ENCODE assay signal across 22 mouse cellular contexts in the genomic region with DNA sequence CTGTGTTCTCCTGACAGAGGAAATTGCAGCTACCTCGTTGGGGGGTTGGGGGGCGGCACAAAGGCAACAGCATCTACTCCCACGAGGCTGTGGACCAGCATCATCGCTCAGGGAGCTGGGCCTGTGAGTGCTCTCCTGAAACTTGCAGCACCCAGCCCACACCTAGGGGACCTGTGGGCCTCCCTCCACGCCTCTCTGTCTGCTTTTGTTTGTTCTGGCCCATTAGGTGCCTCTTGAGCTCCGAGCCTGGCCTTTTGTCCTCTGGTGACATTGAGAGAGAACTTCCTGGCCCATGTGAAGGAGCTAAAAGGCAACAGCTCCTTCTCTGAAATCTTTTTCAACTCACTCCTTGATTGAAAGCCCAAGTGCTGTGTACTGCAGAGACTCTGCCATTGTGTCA.
DNase-seq lines count a peak whose midpoint lies in the region; ATAC-seq lines count a peak whose summit lies in the region.
"Had no signal": no experiment of that assay in that cellular context is flagged by ENCODE, and none has a peak within 500 bp of the region (broad histone marks: within the 10 kb centered on the region; RNA-seq: fewer than 3 reads in every experiment).

No protein-coding gene starts in this region.

- H3K4me1 ChIP-seq in kidney, embryonic 16.5 days (ENCODE audit: insufficient read depth, low read length): peaks cover 47% of the 10 kb centered on the region
- peaks cover 25% of the 10 kb centered on the region for H3K4me1 ChIP-seq in limb, embryonic 13.5 days
- peaks cover 20% of the 10 kb centered on the region for H3K4me1 ChIP-seq in lung, embryonic 15.5 days
- H3K4me1 ChIP-seq: liver, embryonic 12.5 days; midbrain, embryonic 15.5 days; neural tube, embryonic 12.5 days had no signal

- H3K9ac ChIP-seq in kidney, embryonic 16.5 days (replicated peaks; ENCODE audit: low read length): no peak overlapping the region; the same call in 1 of the 2 replicates
- H3K9ac ChIP-seq in limb, embryonic 13.5 days: no peak overlapping the region
- H3K9ac ChIP-seq in lung, embryonic 15.5 days: no peak overlapping the region
- H3K9ac ChIP-seq: forebrain, postnatal 0 days; hindbrain, embryonic 14.5 days; liver, embryonic 12.5 days; midbrain, embryonic 15.5 days; neural tube, embryonic 12.5 days had no signal

- no peaks in the 10 kb centered on the region for H3K27me3 ChIP-seq in kidney, embryonic 16.5 days (ENCODE audit: insufficient read depth, low read length)
- no peaks in the 10 kb centered on the region for H3K27me3 ChIP-seq in limb, embryonic 13.5 days
- H3K27me3 ChIP-seq in lung, embryonic 15.5 days: no peaks in the 10 kb centered on the region
- H3K27me3 ChIP-seq: liver, embryonic 12.5 days; midbrain, embryonic 15.5 days; neural tube, embryonic 12.5 days had no signal

- peak overlapping the region; percentile 53 for H3K27ac ChIP-seq in kidney, embryonic 16.5 days (ENCODE audit: low read length)
- H3K27ac ChIP-seq in limb, embryonic 13.5 days: peak overlapping the region; percentile 44; the same call in 1 of the 2 replicates
- H3K27ac ChIP-seq in lung, embryonic 15.5 days: peak overlapping the region; percentile 75
- H3K27ac ChIP-seq: hindbrain, embryonic 14.5 days; liver, embryonic 12.5 days; midbrain, embryonic 15.5 days; neural tube, embryonic 12.5 days had no signal

- H3K9me3 ChIP-seq in kidney, embryonic 16.5 days (ENCODE audit: low read length): no peaks in the 10 kb centered on the region
- no peaks in the 10 kb centered on the region for H3K9me3 ChIP-seq in limb, embryonic 13.5 days
- H3K9me3 ChIP-seq in lung, embryonic 15.5 days: no peaks in the 10 kb centered on the region
- H3K9me3 ChIP-seq: liver, embryonic 12.5 days; midbrain, embryonic 15.5 days; neural tube, embryonic 12.5 days had no signal

- WGBS in kidney, embryonic 16.5 days: 30% methylated on average over 6 of the region's 6 CpGs
- WGBS in limb, embryonic 13.5 days: 59% methylated on average over 6 of the region's 6 CpGs
- 52% methylated on average over 6 of the region's 6 CpGs for WGBS in lung, embryonic 15.5 days

- no peak for DNase-seq in kidney, postnatal 10 days
- no peak for DNase-seq in right cerebral cortex, postnatal 14 days
- no peak for DNase-seq in adrenal gland, postnatal 25 days
- no peak for DNase-seq in left cerebral cortex, postnatal 25 days (ENCODE audit: low spot score in 2 of 2)
- DNase-seq: adrenal gland, postnatal 14 days; cerebellum, adult 9-11 months; forebrain, postnatal 0 days; gastrocnemius, postnatal 25 days; heart, adult 18-20 months; kidney, adult 8-10 months; left cerebral cortex, postnatal 4 days; retina, postnatal 1 day; thymus, postnatal 25 days had no signal

- H3K36me3 ChIP-seq in kidney, embryonic 16.5 days (ENCODE audit: insufficient read depth, low read length): no peaks in the 10 kb centered on the region
- H3K36me3 ChIP-seq in limb, embryonic 13.5 days: no peaks in the 10 kb centered on the region
- H3K36me3 ChIP-seq in lung, embryonic 15.5 days: no peaks in the 10 kb centered on the region; the same call in 1 of the 2 replicates
- H3K36me3 ChIP-seq: liver, embryonic 12.5 days; midbrain, embryonic 15.5 days had no signal

- H3K4me3 ChIP-seq in kidney, embryonic 16.5 days (ENCODE audit: low read length): no peak overlapping the region
- H3K4me3 ChIP-seq in limb, embryonic 13.5 days: no peak overlapping the region
- H3K4me3 ChIP-seq in lung, embryonic 15.5 days: no peak overlapping the region
- H3K4me3 ChIP-seq: left cerebral cortex, adult 2 months; liver, embryonic 12.5 days; midbrain, embryonic 15.5 days; neural tube, embryonic 12.5 days had no signal

- ATAC-seq in kidney, embryonic 16.5 days (ENCODE audit: low FRiP score, low TSS enrichment): no peak
- ATAC-seq in limb, embryonic 13.5 days (ENCODE audit: low FRiP score, low read depth): no peak
- ATAC-seq in lung, embryonic 15.5 days (ENCODE audit: borderline replicate concordance, extremely low read depth, low FRiP score, low TSS enrichment): peak; percentile 52
- ATAC-seq: forebrain, postnatal 0 days; inflammation-experienced regulatory T-cells, adult 6 months; liver, embryonic 12.5 days; midbrain, embryonic 15.5 days had no signal

- H3K4me2 ChIP-seq in kidney, embryonic 16.5 days (replicated peaks; ENCODE audit: low read depth, low read length): no peak overlapping the region
- no peak overlapping the region for H3K4me2 ChIP-seq in limb, embryonic 13.5 days (replicated peaks)
- no peak overlapping the region for H3K4me2 ChIP-seq in lung, embryonic 15.5 days
- H3K4me2 ChIP-seq: hindbrain, embryonic 14.5 days; liver, embryonic 12.5 days; midbrain, embryonic 15.5 days; neural tube, embryonic 12.5 days had no signal

- intact Hi-C loops in left cerebral cortex, postnatal 25 days (cut with DNase I): loop anchor here (5.0 kb wide), 1 partner anchor 78 kb away; the partner anchor contains the start of gene Mtcl1
